Mouse (Mus musculus) myocyte (in vitro differentiated cells): ENCODE measurements at regions not wholly inside any gene's neighbourhood (a gene's known extent, or its start where the extent isn't known, plus 50 kb on each side); places are given as distances from the start of the nearest gene placed in this dataset.

ENCODE experiments used
- H3K27me3 ChIP-seq: one replicate; pipeline ENCODE4 v1.6.1; 2011; ENCODE audit not compliant: control insufficient read depth, insufficient read depth, insufficient read length
- H3K36me3 ChIP-seq: one replicate; pipeline ENCODE4 v1.6.1; 2011; ENCODE audit not compliant: control insufficient read depth, insufficient read depth
- H3K4me2 ChIP-seq: one replicate; pipeline ENCODE4 v1.6.1; 2011; ENCODE audit warnings: low read depth, control low read depth
- H3K4me3 ChIP-seq: one replicate; pipeline ENCODE4 v1.5.1; 2011; ENCODE audit warnings: mild to moderate bottlenecking, control low read depth, moderate library complexity
- H3K79me2 ChIP-seq: one replicate; pipeline ENCODE4 v1.6.1; 2011; ENCODE audit not compliant: control insufficient read depth, insufficient read depth
- H3ac ChIP-seq: one replicate; pipeline ENCODE4 v1.6.1; 2011; ENCODE audit not compliant: control insufficient read depth, insufficient read length
- CEBPB ChIP-seq: IDR thresholded peaks from 2 replicates; pipeline ENCODE4 v1.6.1; 2011; ENCODE audit warnings: mild to moderate bottlenecking, moderate library complexity; ENCODE audit not compliant: poor library complexity, insufficient read depth, severe bottlenecking
- E2F4 ChIP-seq: IDR thresholded peaks from one replicate; pipeline ENCODE4 v1.6.1; 2011; ENCODE audit warnings: mild to moderate bottlenecking, control low read depth, moderate library complexity; ENCODE audit not compliant: insufficient read depth
- MAX ChIP-seq: IDR thresholded peaks from one replicate; pipeline ENCODE4 v1.6.1; 2011; ENCODE audit warnings: low read depth, mild to moderate bottlenecking, control low read depth
- MYOD1 ChIP-seq, 3 experiments: IDR thresholded peaks; one replicate each; pipeline ENCODE4 v1.6.1; 2011; ENCODE audit warnings: control low read depth in 2 of 3, low read depth in 2 of 3, mild to moderate bottlenecking in 2 of 3, moderate library complexity in 1 of 3; ENCODE audit not compliant: insufficient read length in 2 of 3, control insufficient read depth in 1 of 3
- MYOG ChIP-seq, 3 experiments: IDR thresholded peaks; one replicate each; pipeline ENCODE4 v1.6.1; 2011; ENCODE audit warnings: control low read depth in 2 of 3, low read depth in 2 of 3, mild to moderate bottlenecking in 2 of 3; ENCODE audit not compliant: insufficient read length in 2 of 3, control insufficient read depth in 1 of 3, insufficient read depth in 1 of 3
- POLR2A ChIP-seq: IDR thresholded peaks from one replicate; pipeline ENCODE4 v1.6.1; 2011; ENCODE audit warnings: low read depth, mild to moderate bottlenecking, control low read depth, moderate library complexity; ENCODE audit not compliant: insufficient read length
- POLR2AphosphoS2 ChIP-seq: IDR thresholded peaks from one replicate; pipeline ENCODE4 v1.6.1; 2011; ENCODE audit warnings: low read depth, control low read depth; ENCODE audit not compliant: insufficient read length
- REST ChIP-seq: IDR thresholded peaks from one replicate; pipeline ENCODE4 v1.6.1; 2011; ENCODE audit warnings: mild to moderate bottlenecking, control low read depth, moderate library complexity; ENCODE audit not compliant: insufficient read depth, insufficient read length
- SRF ChIP-seq: IDR thresholded peaks from one replicate; pipeline ENCODE4 v1.6.1; 2011; ENCODE audit warnings: low read depth; ENCODE audit not compliant: control insufficient read depth, insufficient read length
- TCF12 ChIP-seq: IDR thresholded peaks from one replicate; pipeline ENCODE4 v1.6.1; 2011; ENCODE audit warnings: mild to moderate bottlenecking, control low read depth; ENCODE audit not compliant: poor library complexity, insufficient read depth, severe bottlenecking
- TCF3 ChIP-seq: IDR thresholded peaks from one replicate; pipeline ENCODE4 v1.6.1; 2011; ENCODE audit warnings: low read depth, control low read depth; ENCODE audit not compliant: insufficient read length
- USF1 ChIP-seq: IDR thresholded peaks from one replicate; pipeline ENCODE4 v1.6.1; 2011; ENCODE audit warnings: low read depth, mild to moderate bottlenecking, control low read depth, moderate library complexity

DNA sequence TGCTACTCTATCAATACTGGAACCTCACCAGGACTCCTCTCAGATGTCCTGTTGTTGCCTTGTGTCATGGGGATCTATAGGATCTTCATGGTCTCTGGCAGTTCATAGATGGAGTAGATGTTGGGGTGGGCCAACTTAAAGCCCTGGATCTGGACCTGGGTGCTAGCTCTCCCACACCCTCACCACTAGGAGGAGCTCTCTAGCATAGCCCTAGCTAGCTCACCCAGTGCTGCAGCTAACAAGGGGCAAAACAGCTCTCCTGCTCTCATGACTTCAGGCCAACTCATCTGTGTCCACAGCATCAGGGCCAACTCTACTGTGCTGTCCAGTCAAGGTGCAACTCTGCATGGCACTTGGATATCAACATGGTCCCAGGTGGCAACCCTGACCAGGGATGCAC, 118.3 kb downstream of the Fgf18 start:
- TF ChIP-seq CEBPB (no peak), REST (no peak), MAX (no peak), MYOD1 (IDR thresholded peaks at IDR 0.05; ENCODE audit: control insufficient read depth in 1 of 3, insufficient read length in 2 of 3, low read depth in 2 of 3) (no peak), POLR2A (no peak), TCF3 (no peak), MYOG (IDR thresholded peaks at IDR 0.05; ENCODE audit: control insufficient read depth in 1 of 3, insufficient read depth in 1 of 3, insufficient read length in 2 of 3, low read depth in 2 of 3) (no peak), E2F4 (no peak), POLR2AphosphoS2 (no peak), TCF12 (no peak), USF1 (no peak), SRF (no peak)
- no peak overlapping the region for H3ac ChIP-seq
- peaks cover 4% of the 10 kb centered on the region for H3K27me3 ChIP-seq
- no peak overlapping the region for H3K4me3 ChIP-seq
- no peaks in the 10 kb centered on the region for H3K79me2 ChIP-seq
- H3K36me3 ChIP-seq = no peaks in the 10 kb centered on the region
- no peak overlapping the region for H3K4me2 ChIP-seq

DNA sequence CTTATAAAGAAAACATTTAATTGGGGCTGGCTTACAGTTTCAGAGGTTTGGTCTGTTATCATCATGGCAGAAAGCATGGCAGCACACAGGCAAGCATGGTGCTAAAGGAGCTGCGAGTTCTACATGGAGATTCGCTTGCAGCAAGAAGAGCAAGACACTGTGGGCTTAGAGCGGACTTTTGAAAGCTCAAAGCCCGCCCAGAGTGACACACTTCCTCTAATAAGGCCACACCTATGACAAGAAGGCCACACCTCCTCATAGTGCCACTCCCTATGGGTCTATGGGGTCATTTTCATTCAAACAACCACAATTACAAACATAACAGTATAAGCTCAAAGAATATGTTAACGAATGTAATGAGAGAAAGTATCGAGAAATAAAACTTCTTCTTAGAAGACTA, 120.1 kb downstream of the Fgf18 start:
- TF ChIP-seq POLR2A (no peak), TCF3 (no peak)
- Histone ChIP-seq H3K36me3 (no peaks in the 10 kb centered on the region), H3K27me3 (no peaks in the 10 kb centered on the region), H3K4me3 (no peak overlapping the region), H3ac (no peak overlapping the region), H3K4me2 (no peak overlapping the region), H3K79me2 (no peaks in the 10 kb centered on the region)

DNA sequence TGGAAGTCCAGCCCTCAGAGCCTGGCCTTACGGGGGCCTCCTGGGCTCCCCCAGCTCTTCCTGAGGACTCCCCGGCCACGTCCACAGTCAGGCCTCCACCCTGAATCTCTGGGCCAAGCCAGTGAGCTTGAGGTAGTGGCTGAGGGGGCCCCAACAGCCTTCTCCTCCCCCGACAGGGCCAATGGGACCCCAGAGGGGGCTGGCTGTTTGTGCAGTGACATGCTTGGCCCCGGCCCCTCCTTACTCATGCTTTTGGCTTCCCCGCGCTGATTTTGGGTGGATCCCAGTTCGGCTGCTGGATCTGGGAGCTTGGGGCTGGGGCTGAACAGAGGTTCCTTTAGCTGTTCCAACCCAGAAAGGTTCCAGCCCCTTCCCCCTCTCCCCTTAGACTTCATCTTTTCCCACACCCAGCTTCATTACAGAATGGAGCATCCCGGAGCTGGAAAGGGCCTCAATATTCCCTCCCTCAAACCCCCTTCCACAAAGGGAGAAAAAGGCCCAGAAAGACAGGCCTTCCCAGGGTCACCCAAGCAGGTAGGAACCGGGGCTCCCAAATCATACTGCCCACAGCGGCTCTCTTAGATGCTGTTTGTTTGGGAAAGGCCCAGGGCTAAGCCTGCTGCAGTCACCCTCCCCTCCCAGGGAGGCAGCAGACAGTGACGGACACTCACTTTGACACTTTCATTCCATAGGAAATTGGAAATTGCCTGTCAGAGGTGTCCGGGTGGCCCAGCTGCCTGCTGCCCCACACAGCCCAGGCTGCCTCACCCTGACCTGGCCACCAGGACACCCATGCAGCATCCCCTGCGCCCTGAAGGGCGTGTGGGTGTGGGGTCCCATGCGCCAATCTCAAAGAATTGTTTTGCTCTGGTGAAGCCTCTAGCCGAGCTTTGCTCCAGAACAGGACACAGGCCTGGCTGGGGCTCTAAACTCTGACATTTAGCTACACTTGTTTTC, 133.7 kb downstream of the Fgf18 start:
- Histone ChIP-seq H3ac (no peak overlapping the region), H3K4me2 (no peak overlapping the region), H3K36me3 (no peaks in the 10 kb centered on the region), H3K4me3 (no peak overlapping the region), H3K79me2 (no peaks in the 10 kb centered on the region), H3K27me3 (peaks cover 10% of the 10 kb centered on the region)
- no peak for TF ChIP-seq CEBPB
- no peak for TF ChIP-seq TCF3
- TF ChIP-seq E2F4 = no peak
- no peak for TF ChIP-seq MYOG (IDR thresholded peaks at IDR 0.05; ENCODE audit: control insufficient read depth in 1 of 3, insufficient read depth in 1 of 3, insufficient read length in 2 of 3, low read depth in 2 of 3)
- no peak for TF ChIP-seq SRF
- no peak for TF ChIP-seq REST
- TF ChIP-seq MAX = no peak
- TF ChIP-seq USF1 = no peak
- no peak for TF ChIP-seq TCF12
- no peak for TF ChIP-seq MYOD1 (IDR thresholded peaks at IDR 0.05; ENCODE audit: control insufficient read depth in 1 of 3, insufficient read length in 2 of 3, low read depth in 2 of 3)
- TF ChIP-seq POLR2AphosphoS2 = no peak
- TF ChIP-seq POLR2A = no peak

DNA sequence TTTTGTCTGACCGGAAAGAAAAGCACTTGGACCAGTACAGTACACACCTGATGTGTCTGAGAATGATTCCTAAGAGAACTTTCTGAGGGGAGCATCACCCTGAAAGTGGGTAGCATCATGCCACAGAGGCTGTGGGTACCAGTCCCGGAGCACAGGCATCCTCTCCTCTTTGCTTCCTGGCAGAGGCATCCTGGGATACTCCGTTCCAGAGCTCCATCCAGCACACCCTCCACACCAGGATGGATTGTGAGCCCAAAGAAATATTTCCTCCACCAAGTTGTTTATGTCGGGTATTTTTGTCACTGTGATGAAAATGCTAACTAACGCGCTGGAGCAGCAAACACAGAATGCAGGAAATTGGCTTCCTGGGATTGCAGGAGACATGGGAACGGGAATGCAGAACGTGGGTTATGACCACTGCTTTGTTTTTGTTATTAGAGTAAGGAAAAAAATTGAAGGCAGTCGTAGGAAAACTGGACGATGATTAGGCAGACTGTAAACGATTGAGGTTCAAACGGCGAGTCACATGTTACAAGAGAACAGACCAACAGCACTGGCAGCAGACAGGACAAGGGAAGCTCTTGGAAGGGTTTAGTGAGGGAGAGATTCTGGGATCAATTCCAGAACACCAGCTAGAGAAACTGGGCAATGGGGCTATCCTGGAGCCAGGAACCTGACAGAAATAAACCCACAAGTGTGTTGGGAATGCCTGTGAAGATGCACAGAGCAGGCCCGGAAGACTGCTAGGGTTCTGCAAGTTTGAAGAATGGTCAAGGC, 134.6 kb downstream of the Fgf18 start:
- H3K4me2 ChIP-seq = no peak overlapping the region
- H3K27me3 ChIP-seq = peaks cover 10% of the 10 kb centered on the region
- no peaks in the 10 kb centered on the region for H3K79me2 ChIP-seq
- no peak overlapping the region for H3K4me3 ChIP-seq
- no peak overlapping the region for H3ac ChIP-seq
- no peaks in the 10 kb centered on the region for H3K36me3 ChIP-seq
- TF ChIP-seq E2F4 (no peak), SRF (no peak), MYOD1 (IDR thresholded peaks at IDR 0.05; ENCODE audit: control insufficient read depth in 1 of 3, insufficient read length in 2 of 3, low read depth in 2 of 3) (no peak), MAX (no peak), POLR2AphosphoS2 (no peak), CEBPB (no peak), TCF3 (no peak), REST (no peak), POLR2A (no peak), TCF12 (no peak)
